ENCODE assay signal across 11 mouse cellular contexts in genomic region chr12:86023081-86023871, GRCm38 (mm10). TPM values are rescaled to one million over a fixed set of nuclear protein-coding genes. Genes with fewer than 3 reads are reported as not detected.
DNase-seq lines count a peak whose midpoint lies in the region; ATAC-seq and TF ChIP-seq lines count a peak whose summit lies in the region.
"Had no signal": no experiment of that assay in that cellular context is flagged by ENCODE, and none has a peak within 500 bp of the region (broad histone marks: within the 10 kb centered on the region; RNA-seq: fewer than 3 reads in every experiment).

No protein-coding gene starts in this region.

- H3K27me3 ChIP-seq in heart, embryonic 16.5 days (ENCODE audit: control insufficient read depth, insufficient read depth, low read length), result no peaks in the 10 kb centered on the region
- no peaks in the 10 kb centered on the region for H3K27me3 ChIP-seq in lung, embryonic 14.5 days (ENCODE audit: insufficient read depth, low read length)
- H3K27me3 ChIP-seq in forebrain, embryonic 10.5 days (ENCODE audit: poor library complexity, severe bottlenecking), result no peaks in the 10 kb centered on the region
- H3K27me3 ChIP-seq: neural tube, embryonic 12.5 days had no signal

- no peak for TF ChIP-seq CTCF in gastrocnemius, adult 2 months (IDR thresholded peaks at IDR 0.05)
- no peak for TF ChIP-seq CTCF in lung, embryonic 14.5 days (IDR thresholded peaks at IDR 0.05; ENCODE audit: low read depth)

- peak overlapping the region; percentile 10 for H3K27ac ChIP-seq in heart, embryonic 16.5 days (ENCODE audit: low read length)
- peak overlapping the region; percentile 41 for H3K27ac ChIP-seq in gastrocnemius, adult 2 months
- peak overlapping the region; percentile 75 for H3K27ac ChIP-seq in lung, embryonic 14.5 days (ENCODE audit: low read depth)
- no peak overlapping the region for H3K27ac ChIP-seq in forebrain, embryonic 10.5 days
- H3K27ac ChIP-seq: neural tube, embryonic 12.5 days had no signal

- H3K4me1 ChIP-seq in heart, embryonic 16.5 days (ENCODE audit: control insufficient read depth, insufficient read depth, low read length), result peaks cover 22% of the 10 kb centered on the region
- peaks cover 12% of the 10 kb centered on the region for H3K4me1 ChIP-seq in lung, embryonic 14.5 days (ENCODE audit: insufficient read depth)
- peaks cover 13% of the 10 kb centered on the region; the same call in 1 of the 2 replicates for H3K4me1 ChIP-seq in forebrain, embryonic 10.5 days
- H3K4me1 ChIP-seq: neural tube, embryonic 12.5 days had no signal

- ATAC-seq in heart, embryonic 16.5 days (replicated peaks; ENCODE audit: extremely low read depth, insufficient read depth, low FRiP score), result 0 out of 2 replicates have a peak, but pooled peaks have one; percentile 38
- ATAC-seq in lung, embryonic 14.5 days (ENCODE audit: insufficient read depth), result peak; percentile 73

- intact Hi-C loops in gastrocnemius, adult 2 months (cut with DNase I), result loop anchor here (5.0 kb wide), 1 partner anchor 161 kb away; no protein-coding TSS in a partner anchor

- no peak overlapping the region for H3K9ac ChIP-seq in heart, embryonic 16.5 days (ENCODE audit: low read length)
- no peak overlapping the region for H3K9ac ChIP-seq in lung, embryonic 14.5 days
- H3K9ac ChIP-seq: neural tube, embryonic 12.5 days had no signal

- 72% methylated on average over 4 of the region's 4 CpGs for WGBS in heart, embryonic 16.5 days
- 47% methylated on average over 4 of the region's 4 CpGs for WGBS in lung, embryonic 14.5 days
- 82% methylated on average over 4 of the region's 4 CpGs for WGBS in forebrain, embryonic 10.5 days

- no peak for DNase-seq in heart, adult 18-20 months
- DNase-seq in MEL-GATA-1-ER (ENCODE audit: extremely low read depth, low read depth), result peak; percentile 32
- DNase-seq in gastrocnemius, adult 2 months, result peak; percentile 64
- DNase-seq in lung, embryonic 14.5 days, result peak; percentile 91
- no peak for DNase-seq in adrenal gland, postnatal 25 days
- no peak for DNase-seq in forebrain, embryonic 10.5 days (ENCODE audit: extremely low spot score, low spot score)
- no peak for DNase-seq in layer of hippocampus, adult 9-11 months
- DNase-seq: thymus, postnatal 4 days had no signal

- no peaks in the 10 kb centered on the region for H3K9me3 ChIP-seq in heart, embryonic 16.5 days (replicated peaks; ENCODE audit: control insufficient read depth, low read length)
- no peaks in the 10 kb centered on the region for H3K9me3 ChIP-seq in lung, embryonic 14.5 days (ENCODE audit: low read depth, low read length)
- no peaks in the 10 kb centered on the region for H3K9me3 ChIP-seq in forebrain, embryonic 10.5 days
- H3K9me3 ChIP-seq: neural tube, embryonic 12.5 days had no signal

- H3K4me3 ChIP-seq in heart, embryonic 16.5 days (ENCODE audit: low read length), result no peak overlapping the region
- no peak overlapping the region for H3K4me3 ChIP-seq in gastrocnemius, adult 2 months
- H3K4me3 ChIP-seq in lung, embryonic 14.5 days (ENCODE audit: low read depth, low read length), result no peak overlapping the region
- H3K4me3 ChIP-seq in forebrain, embryonic 10.5 days, result no peak overlapping the region
- H3K4me3 ChIP-seq: erythroblast, embryonic 14.5 days; neural tube, embryonic 12.5 days had no signal

- H3K4me2 ChIP-seq in heart, embryonic 16.5 days (ENCODE audit: low read depth, low read length), result no peak overlapping the region
- H3K4me2 ChIP-seq in lung, embryonic 14.5 days, result no peak overlapping the region
- H3K4me2 ChIP-seq: neural tube, embryonic 12.5 days had no signal

- H3K36me3 ChIP-seq in heart, embryonic 16.5 days (ENCODE audit: control insufficient read depth, insufficient read depth), result no peaks in the 10 kb centered on the region
- H3K36me3 ChIP-seq in lung, embryonic 14.5 days (ENCODE audit: insufficient read depth), result no peaks in the 10 kb centered on the region
- no peaks in the 10 kb centered on the region for H3K36me3 ChIP-seq in forebrain, embryonic 10.5 days (replicated peaks)
- H3K36me3 ChIP-seq: neural tube, embryonic 12.5 days had no signal

RNA-seq across cellular contexts. Expression of gene Tgfb3, which starts 55.6 kb away (rescaled TPM):
- 23.9 and 26.1 TPM in 2 replicates for polyA plus RNA-seq in heart, embryonic 16.5 days (2015; fragmentation: Nextera tagmentation; extraction: Ambion mirVana)
- total RNA-seq in heart, adult 18-20 months (2021), result 10 to 100 TPM; 13.1 to 13.5 TPM
- 10 to 100 TPM; 32.2 to 48.0 TPM for total RNA-seq in gastrocnemius, adult 2 months (2021)
- polyA plus RNA-seq in lung, embryonic 14.5 days (2014; fragmentation: Nextera tagmentation; extraction: Ambion mirVana), result 46.1 and 50.5 TPM in 2 replicates
- 7.6 and 9.5 TPM in 2 replicates for total RNA-seq in adrenal gland, postnatal 25 days (2021)
- 5.7 and 6.1 TPM in 2 replicates for polyA plus RNA-seq in forebrain, embryonic 10.5 days (2016; fragmentation: Nextera tagmentation; extraction: Ambion mirVana)
- polyA plus RNA-seq: erythroblast, embryonic 14.5 days had no signal

RNA-seq across cellular contexts. Expression of gene Ift43, which starts 59.1 kb away (rescaled TPM):
- polyA plus RNA-seq in heart, embryonic 16.5 days (2015; fragmentation: Nextera tagmentation; extraction: Ambion mirVana), result 116 and 118 TPM in 2 replicates
- total RNA-seq in heart, adult 18-20 months (2021), result 10 to 100 TPM; 21.5 to 23.9 TPM
- total RNA-seq in gastrocnemius, adult 2 months (2021), result 10 to 100 TPM in 1 of 2 experiments, 1 to 10 TPM in 1; 8.4 to 13.6 TPM
- polyA plus RNA-seq in lung, embryonic 14.5 days (2014; fragmentation: Nextera tagmentation; extraction: Ambion mirVana), result 88.1 and 88.3 TPM in 2 replicates
- 21.6 and 27.4 TPM in 2 replicates for total RNA-seq in adrenal gland, postnatal 25 days (2021)
- polyA plus RNA-seq in forebrain, embryonic 10.5 days (2016; fragmentation: Nextera tagmentation; extraction: Ambion mirVana), result 73.7 and 77.5 TPM in 2 replicates
- polyA plus RNA-seq: erythroblast, embryonic 14.5 days had no signal

Comparison
In these comparisons a context has a peak if more than half of its experiments do, and no peak if none do; other contexts are left out.
1. DNase-seq: peak in MEL-GATA-1-ER (single experiment), gastrocnemius, adult 2 months (single experiment) and lung, embryonic 14.5 days (single experiment); none in heart, adult 18-20 months (0 of 2), adrenal gland, postnatal 25 days (single experiment), forebrain, embryonic 10.5 days (single experiment) and layer of hippocampus, adult 9-11 months (single experiment).